Mouse (Mus musculus) hindbrain, postnatal 0 days (tissue): ENCODE data around the gene Nol6. TPM values are rescaled to one million over a fixed set of nuclear protein-coding genes. Genes with fewer than 3 reads are reported as not detected.

Source experiments
- ATAC-seq: fragments of 200-750 bp; cut with Nextera tagmentation; 2 replicates; pipeline ENCODE4 v1.8.0; 2017; ENCODE audit warnings: mild to moderate bottlenecking, moderate TSS enrichment, moderate library complexity
- DNase-seq: peaks from one replicate; pipeline ENCODE4 v3.0.0-alpha.2; 2015; ENCODE audit warnings: low spot score
- H3K27ac ChIP-seq: fragments of 300-500 bp; sonication (generic); 2 replicates; pipeline ENCODE4 v1.5.1; 2014; ENCODE audit warnings: mild to moderate bottlenecking
- H3K27me3 ChIP-seq: fragments of 300-500 bp; sonication (generic); 2 replicates; pipeline ENCODE4 v1.6.1; 2014; ENCODE audit warnings: low read length, mixed read lengths; ENCODE audit not compliant: insufficient read depth
- H3K36me3 ChIP-seq: fragments of 300-500 bp; sonication (generic); 2 replicates; pipeline ENCODE4 v1.6.1; 2014; ENCODE audit warnings: low read length, mixed read lengths; ENCODE audit not compliant: insufficient read depth
- H3K4me1 ChIP-seq: fragments of 300-500 bp; sonication (generic); 2 replicates; pipeline ENCODE4 v1.6.1; 2014; ENCODE audit warnings: antibody characterized with exemption, low read length, mixed read lengths; ENCODE audit not compliant: insufficient read depth
- H3K4me2 ChIP-seq: fragments of 300-500 bp; sonication (generic); 2 replicates; pipeline ENCODE4 v1.6.1; 2014; ENCODE audit warnings: low read depth, mild to moderate bottlenecking, low read length, moderate library complexity, mixed read lengths
- H3K4me3 ChIP-seq: fragments of 300-500 bp; sonication (generic); 2 replicates; pipeline ENCODE4 v1.5.1; 2014; ENCODE audit warnings: low read length
- H3K9ac ChIP-seq: fragments of 300-500 bp; sonication (generic); replicated peaks from 2 replicates; pipeline ENCODE4 v1.6.1; 2014; ENCODE audit warnings: mild to moderate bottlenecking, low read length, moderate library complexity, mixed read lengths
- H3K9me3 ChIP-seq: fragments of 300-500 bp; sonication (generic); 2 replicates; pipeline ENCODE4 v1.6.1; 2016; ENCODE audit warnings: low read length, mixed read lengths
- CTCF ChIP-seq: IDR thresholded peaks from 2 replicates; pipeline ENCODE4 v1.5.1; 2016; ENCODE audit warnings: antibody characterized with exemption, control low read depth, low read depth
- WGBS: fragments of 180-500 bp; shearing (Covaris S2); extraction: QIAGEN DNeasy Blood & Tissue Kit; methylation state at CpG from one replicate; pipeline ENCODE4 v1.1.7; 2014; 5-methylcytosine and 5-hydroxymethylcytosine counted together
- polyA plus RNA-seq: library from polyadenylated mRNA; unstranded; fragments of >200 nt; fragmentation: Nextera tagmentation; extraction: Ambion mirVana; gene quantifications from 2 replicates; pipeline ENCODE4 v1.2.1, GENCODE M21; 2015
- total RNA-seq: library from RNA; depleted of rRNA; stranded (reverse); fragments of >200 nt; gene quantifications from 2 replicates; pipeline ENCODE4 v1.2.3, GENCODE M21; 2014; rRNA removed

Nol6 gene
- total and polyA plus RNA-seq, 2 experiments from 2014 or later: 32.4 to 70.2 TPM

DNA sequence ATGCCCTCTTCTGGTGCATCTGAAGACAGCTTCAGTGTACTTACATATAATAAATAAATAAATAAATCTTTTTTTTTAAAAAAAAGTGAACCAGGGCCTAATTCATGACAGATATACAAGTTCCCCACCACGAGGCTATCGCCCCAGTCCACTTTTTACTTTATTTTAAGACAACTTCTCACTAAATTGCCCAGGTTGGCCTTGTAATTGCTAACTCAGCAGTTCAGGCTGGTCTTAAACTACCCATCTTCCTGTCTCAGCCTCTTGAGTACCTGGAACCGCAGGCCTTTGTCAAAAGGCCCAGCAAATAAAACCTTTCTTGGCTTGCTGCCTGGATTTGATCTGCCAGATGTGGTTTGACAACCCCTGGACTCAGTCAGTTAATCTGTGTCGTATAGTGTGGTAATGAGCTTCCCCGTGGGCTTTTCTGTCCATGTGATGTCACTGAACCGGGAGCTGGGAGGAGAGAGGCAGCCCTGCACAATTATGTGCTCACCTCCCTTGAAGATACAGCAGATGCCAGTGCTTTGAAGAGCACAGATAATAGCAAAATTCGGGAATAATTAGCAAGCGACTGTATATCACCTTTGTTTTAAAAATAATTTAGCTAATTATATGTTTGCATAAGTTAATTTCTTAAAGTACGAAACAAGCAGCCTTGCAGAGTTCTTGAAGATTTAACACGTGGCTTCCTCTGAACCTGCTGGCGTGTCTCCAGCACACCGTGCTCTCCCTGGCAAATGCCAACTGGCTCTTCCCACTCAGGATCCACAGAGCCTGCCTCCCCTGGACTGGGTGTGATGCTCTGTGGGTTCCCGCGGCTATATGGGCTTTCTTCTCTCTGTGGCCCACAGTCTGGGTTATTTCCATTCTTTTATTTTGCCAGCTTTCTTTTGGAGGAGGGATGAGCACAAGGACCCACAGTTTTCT, 52.5 kb downstream of the Nol6 start:
- H3K27ac ChIP-seq: no peak overlapping the region
- DNase-seq (peak; percentile 21), ATAC-seq (no peak)
- no peaks in the 10 kb centered on the region for H3K4me1 ChIP-seq
- H3K4me2 ChIP-seq: no peak overlapping the region
- 60% methylated on average over 14 of the region's 14 CpGs for WGBS
- no peak for TF ChIP-seq CTCF
- no peak overlapping the region for H3K9ac ChIP-seq
- no peaks in the 10 kb centered on the region for H3K36me3 ChIP-seq
- no peaks in the 10 kb centered on the region for H3K27me3 ChIP-seq
- H3K9me3 ChIP-seq: no peaks in the 10 kb centered on the region
- H3K4me3 ChIP-seq: no peak overlapping the region

DNA sequence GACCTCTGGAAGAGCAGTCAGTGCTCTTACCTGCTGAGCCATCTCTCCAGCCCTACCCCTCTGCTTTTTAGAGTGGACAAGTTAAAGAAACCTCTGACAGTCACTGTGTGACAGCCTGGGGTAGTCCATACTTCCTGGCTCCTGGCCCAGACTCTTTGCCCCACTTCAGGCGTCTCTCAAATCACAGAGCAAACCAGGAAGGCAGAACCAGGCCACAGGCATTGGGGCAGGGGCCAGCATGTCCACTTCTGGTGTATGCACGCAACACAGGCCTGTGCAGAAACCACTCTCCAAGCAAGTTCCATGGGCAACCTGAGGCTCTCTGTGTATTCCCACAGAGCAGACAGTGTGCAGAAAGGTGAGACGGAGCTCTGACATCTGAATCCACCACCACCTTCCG, 59.1 kb downstream of the Nol6 start:
- DNase-seq: no peak
- no peaks in the 10 kb centered on the region for H3K4me1 ChIP-seq
- H3K4me2 ChIP-seq: no peak overlapping the region
- H3K4me3 ChIP-seq: no peak overlapping the region
- ATAC-seq: no peak
- TF ChIP-seq CTCF: no peak
- no peak overlapping the region for H3K9ac ChIP-seq
- WGBS: 80% methylated on average over 4 of the region's 4 CpGs
- H3K27me3 ChIP-seq: no peaks in the 10 kb centered on the region
- H3K9me3 ChIP-seq: no peaks in the 10 kb centered on the region
- H3K27ac ChIP-seq: no peak overlapping the region
- no peaks in the 10 kb centered on the region for H3K36me3 ChIP-seq

Other genes starting within 250 kb of the Nol6 start
- gene Spink4, start 204.4 kb downstream of the Nol6 start, total RNA-seq: not detected in 2 replicates
- gene Spink4, start 204.4 kb downstream of the Nol6 start, polyA plus RNA-seq: not detected in 2 replicates
- 57.1 and 78.9 TPM in 2 replicates for gene Bag1, start 176.2 kb downstream of the Nol6 start, total RNA-seq
- gene Bag1, start 176.2 kb downstream of the Nol6 start, polyA plus RNA-seq: 183 and 195 TPM in 2 replicates
- 34.4 and 37.0 TPM in 2 replicates for gene Chmp5, start 176.0 kb downstream of the Nol6 start, total RNA-seq
- 131 and 137 TPM in 2 replicates for gene Chmp5, start 176.0 kb downstream of the Nol6 start, polyA plus RNA-seq
- 51.9 and 58.6 TPM in 2 replicates for gene Nfx1, start 153.5 kb downstream of the Nol6 start, total RNA-seq
- gene Nfx1, start 153.5 kb downstream of the Nol6 start, polyA plus RNA-seq: 63.8 and 66.0 TPM in 2 replicates
- gene Aqp7, start 76.3 kb downstream of the Nol6 start, total RNA-seq: not detected in 2 replicates
- gene Aqp7, start 76.3 kb downstream of the Nol6 start, polyA plus RNA-seq: 0.06 TPM in 1 of 2 replicates, not detected in the other
- gene Aqp3, start 26.3 kb downstream of the Nol6 start, total RNA-seq: 0.16 and 0.65 TPM in 2 replicates
- gene Aqp3, start 26.3 kb downstream of the Nol6 start, polyA plus RNA-seq: 0.19 and 0.29 TPM in 2 replicates
- 27.2 and 30.2 TPM in 2 replicates for gene Ube2r2, start 11.3 kb upstream of the Nol6 start, total RNA-seq
- 47.5 and 47.9 TPM in 2 replicates for gene Ube2r2, start 11.3 kb upstream of the Nol6 start, polyA plus RNA-seq
- 19.3 and 33.8 TPM in 2 replicates for gene Ubap2, start 150.7 kb upstream of the Nol6 start, total RNA-seq
- 27.2 and 31.0 TPM in 2 replicates for gene Ubap2, start 150.7 kb upstream of the Nol6 start, polyA plus RNA-seq
- gene Dcaf12, start 190.4 kb upstream of the Nol6 start, total RNA-seq: 64.0 and 64.3 TPM in 2 replicates
- gene Dcaf12, start 190.4 kb upstream of the Nol6 start, polyA plus RNA-seq: 51.0 and 53.0 TPM in 2 replicates
- gene Ubap1, start 224.5 kb upstream of the Nol6 start, total RNA-seq: 31.1 TPM in 2 replicates
- gene Ubap1, start 224.5 kb upstream of the Nol6 start, polyA plus RNA-seq: 54.8 and 57.6 TPM in 2 replicates